Mouse (Mus musculus) ES-Bruce4 (cell line): Measurements from ENCODE around the gene Plpp7. TPM values are rescaled to one million over a fixed set of nuclear protein-coding genes. Genes with fewer than 3 reads are reported as not detected.

Experiments
- H3K27ac ChIP-seq: 2 replicates; pipeline ENCODE4 v1.5.1; 2012; ENCODE audit warnings: low read length, inconsistent platforms; ENCODE audit not compliant: insufficient read depth
- H3K27me3 ChIP-seq: 2 replicates; pipeline ENCODE4 v1.6.1; 2012; ENCODE audit warnings: mild to moderate bottlenecking, low read length, inconsistent platforms; ENCODE audit not compliant: control insufficient read depth, poor library complexity, insufficient read depth, severe bottlenecking
- H3K36me3 ChIP-seq: 2 replicates; pipeline ENCODE4 v1.6.1; 2012; ENCODE audit warnings: inconsistent platforms, mild to moderate bottlenecking, low read length, moderate library complexity; ENCODE audit not compliant: control insufficient read depth, poor library complexity, insufficient read depth, severe bottlenecking
- H3K4me1 ChIP-seq: one replicate; pipeline ENCODE4 v1.8.1; 2011; ENCODE audit warnings: low read length; ENCODE audit not compliant: control insufficient read depth, insufficient read depth
- H3K4me3 ChIP-seq: 2 replicates; pipeline ENCODE4 v1.5.1; 2011; ENCODE audit warnings: low read depth, mild to moderate bottlenecking, low read length
- H3K9ac ChIP-seq: 2 replicates; pipeline ENCODE4 v1.6.1; 2012; ENCODE audit warnings: low read depth, mild to moderate bottlenecking, inconsistent platforms; ENCODE audit not compliant: poor library complexity, severe bottlenecking
- H3K9me3 ChIP-seq: replicated peaks from 2 replicates; pipeline ENCODE4 v1.6.1; 2012; ENCODE audit warnings: mild to moderate bottlenecking, low read length, inconsistent platforms; ENCODE audit not compliant: control insufficient read depth, poor library complexity, insufficient read depth, severe bottlenecking
- CTCF ChIP-seq: IDR thresholded peaks from one replicate; pipeline ENCODE4 v1.8.1; 2011; ENCODE audit warnings: low read depth, low read length
- EP300 ChIP-seq: IDR thresholded peaks from 2 replicates; pipeline ENCODE4 v1.6.1; 2011; ENCODE audit warnings: low read depth, low read length; ENCODE audit not compliant: insufficient read depth
- POLR2A ChIP-seq: IDR thresholded peaks from one replicate; pipeline ENCODE4 v1.8.1; 2011; ENCODE audit warnings: low read length; ENCODE audit not compliant: insufficient read depth
- polyA plus RNA-seq: library from polyadenylated mRNA; stranded (reverse); fragments of >200 nt; gene quantifications from 2 replicates; pipeline ENCODE4 v1.2.4, GENCODE M21; 2011; ENCODE audit warnings: low read depth; ENCODE audit not compliant: missing spikeins, insufficient read depth, insufficient read length

The Plpp7 gene
- polyA plus RNA-seq, 1 experiment, result 1.2 TPM

GRCm38 (mm10) chr2:32127653-32128535, 32.6 kb downstream of the Plpp7 start:
- Histone ChIP-seq H3K4me3 (no peak overlapping the region), H3K27me3 (no peaks in the 10 kb centered on the region), H3K9me3 (no peaks in the 10 kb centered on the region), H3K27ac (no peak overlapping the region), H3K4me1 (no peaks in the 10 kb centered on the region), H3K36me3 (no peaks in the 10 kb centered on the region), H3K9ac (no peak overlapping the region)
- TF ChIP-seq CTCF, result no peak
- no peak for TF ChIP-seq EP300
- no peak for TF ChIP-seq POLR2A

- Histone ChIP-seq H3K9ac (no peak overlapping the region), H3K36me3 (no peaks in the 10 kb centered on the region), H3K27ac (no peak overlapping the region), H3K9me3 (no peaks in the 10 kb centered on the region), H3K27me3 (no peaks in the 10 kb centered on the region), H3K4me1 (no peaks in the 10 kb centered on the region), H3K4me3 (no peak overlapping the region)
- TF ChIP-seq EP300, result no peak
- no peak for TF ChIP-seq POLR2A
- TF ChIP-seq CTCF, result no peak
Measured at GRCm38 (mm10) chr2:32128536-32128841, 33.2 kb downstream of the Plpp7 start.

GRCm38 (mm10) chr2:32129383-32130074, 34.2 kb downstream of the Plpp7 start:
- no peaks in the 10 kb centered on the region for H3K4me1 ChIP-seq
- H3K36me3 ChIP-seq, result no peaks in the 10 kb centered on the region
- TF ChIP-seq CTCF (no peak), POLR2A (no peak), EP300 (no peak)
- H3K27me3 ChIP-seq, result no peaks in the 10 kb centered on the region
- H3K4me3 ChIP-seq, result no peak overlapping the region
- no peak overlapping the region for H3K27ac ChIP-seq
- H3K9ac ChIP-seq, result no peak overlapping the region
- H3K9me3 ChIP-seq, result no peaks in the 10 kb centered on the region

GRCm38 (mm10) chr2:32130435-32130834, 35.1 kb downstream of the Plpp7 start:
- peak; percentile 82 for TF ChIP-seq CTCF
- TF ChIP-seq EP300, result no peak
- H3K9ac ChIP-seq, result no peak overlapping the region
- H3K4me3 ChIP-seq, result no peak overlapping the region
- H3K36me3 ChIP-seq, result no peaks in the 10 kb centered on the region
- no peaks in the 10 kb centered on the region for H3K9me3 ChIP-seq
- H3K27me3 ChIP-seq, result no peaks in the 10 kb centered on the region
- no peaks in the 10 kb centered on the region for H3K4me1 ChIP-seq
- no peak overlapping the region for H3K27ac ChIP-seq

GRCm38 (mm10) chr2:32131205-32131834, 36.0 kb downstream of the Plpp7 start:
- H3K9ac ChIP-seq, result no peak overlapping the region
- TF ChIP-seq EP300 (no peak), CTCF (no peak), POLR2A (no peak)
- H3K9me3 ChIP-seq, result no peaks in the 10 kb centered on the region
- H3K36me3 ChIP-seq, result no peaks in the 10 kb centered on the region
- no peaks in the 10 kb centered on the region for H3K4me1 ChIP-seq
- H3K4me3 ChIP-seq, result no peak overlapping the region
- no peak overlapping the region for H3K27ac ChIP-seq
- H3K27me3 ChIP-seq, result no peaks in the 10 kb centered on the region
